In genomic region chr13:9445533-9446294, GRCm38 (mm10) we compare ENCODE assay signal across 19 mouse cellular contexts.
DNase-seq lines count a peak whose midpoint lies in the region; ATAC-seq and TF ChIP-seq lines count a peak whose summit lies in the region.
"Had no signal": no experiment of that assay in that cellular context is flagged by ENCODE, and none has a peak within 500 bp of the region (broad histone marks: within the 10 kb centered on the region; RNA-seq: fewer than 3 reads in every experiment).

No protein-coding gene starts in this region.

- H3K9ac ChIP-seq in heart, embryonic 11.5 days (ENCODE audit: low read depth, low read length): no peak overlapping the region
- H3K9ac ChIP-seq in heart, embryonic 15.5 days: no peak overlapping the region
- H3K9ac ChIP-seq in liver, adult 2 months (ENCODE audit: low read depth, low read length): no peak overlapping the region
- H3K9ac ChIP-seq: forebrain, embryonic 13.5 days; hindbrain, embryonic 13.5 days; liver, embryonic 15.5 days; lung, embryonic 15.5 days; midbrain, embryonic 13.5 days had no signal

- H3K27ac ChIP-seq in heart, embryonic 11.5 days (ENCODE audit: low read depth, low read length): no peak overlapping the region; the same call in 1 of the 2 replicates
- peak overlapping the region; percentile 90 for H3K27ac ChIP-seq in heart, embryonic 15.5 days
- no peak overlapping the region for H3K27ac ChIP-seq in liver, adult 2 months (replicated peaks; ENCODE audit: insufficient read depth, low read depth, low read length)
- H3K27ac ChIP-seq: forebrain, embryonic 13.5 days; hindbrain, embryonic 13.5 days; left cerebral cortex, adult 2 months; liver, embryonic 15.5 days; lung, embryonic 15.5 days; midbrain, embryonic 13.5 days had no signal

- H3K4me2 ChIP-seq in heart, embryonic 11.5 days: no peak overlapping the region
- H3K4me2 ChIP-seq in heart, embryonic 15.5 days: no peak overlapping the region
- H3K4me2 ChIP-seq: forebrain, embryonic 13.5 days; hindbrain, embryonic 13.5 days; liver, embryonic 15.5 days; lung, embryonic 15.5 days; midbrain, embryonic 13.5 days had no signal

- TF ChIP-seq POLR2A in liver, adult 2 months (IDR thresholded peaks at IDR 0.05; ENCODE audit: extremely low read depth, insufficient read depth, low read length): no peak

- WGBS in heart, embryonic 11.5 days (ENCODE audit: insufficient replicate concordance): 57% methylated on average over 6 of the region's 6 CpGs
- WGBS in heart, embryonic 15.5 days: 50% methylated on average over 6 of the region's 6 CpGs
- 32% methylated on average over 6 of the region's 6 CpGs for WGBS in liver, adult 2 months

- no peak for ATAC-seq in heart, embryonic 11.5 days (replicated peaks; ENCODE audit: insufficient number of reproducible peaks, low FRiP score, low TSS enrichment)
- no peak for ATAC-seq in heart, embryonic 15.5 days (replicated peaks; ENCODE audit: insufficient number of reproducible peaks, insufficient read depth, low FRiP score, low read depth)
- ATAC-seq: forebrain, embryonic 13.5 days; midbrain, embryonic 13.5 days had no signal

- no peaks in the 10 kb centered on the region for H3K36me3 ChIP-seq in heart, embryonic 11.5 days (ENCODE audit: control insufficient read depth, insufficient read depth, low read length)
- H3K36me3 ChIP-seq in heart, embryonic 15.5 days: no peaks in the 10 kb centered on the region
- H3K36me3 ChIP-seq in liver, adult 2 months (ENCODE audit: control insufficient read depth, insufficient read depth, low read length): no peaks in the 10 kb centered on the region
- H3K36me3 ChIP-seq: hindbrain, embryonic 13.5 days; liver, embryonic 15.5 days; lung, embryonic 15.5 days; midbrain, embryonic 13.5 days had no signal

- H3K9me3 ChIP-seq in heart, embryonic 11.5 days (replicated peaks; ENCODE audit: control insufficient read depth, low read length): no peaks in the 10 kb centered on the region
- no peaks in the 10 kb centered on the region for H3K9me3 ChIP-seq in heart, embryonic 15.5 days (replicated peaks)
- H3K9me3 ChIP-seq: forebrain, embryonic 13.5 days; hindbrain, embryonic 13.5 days; liver, embryonic 15.5 days; lung, embryonic 15.5 days; megakaryocyte, embryonic 14.5 days; midbrain, embryonic 13.5 days had no signal

- no peak for TF ChIP-seq CTCF in liver, adult 2 months (IDR thresholded peaks at IDR 0.05; ENCODE audit: low read depth, low read length)

- no peaks in the 10 kb centered on the region for H3K27me3 ChIP-seq in heart, embryonic 11.5 days (ENCODE audit: control insufficient read depth, insufficient read depth, low read length)
- no peaks in the 10 kb centered on the region for H3K27me3 ChIP-seq in heart, embryonic 15.5 days
- H3K27me3 ChIP-seq in liver, adult 2 months (ENCODE audit: control insufficient read depth, insufficient read depth, low read length): no peaks in the 10 kb centered on the region
- H3K27me3 ChIP-seq: forebrain, embryonic 13.5 days; hindbrain, embryonic 13.5 days; liver, embryonic 15.5 days; lung, embryonic 15.5 days; megakaryocyte, embryonic 14.5 days; midbrain, embryonic 13.5 days had no signal

- intact Hi-C loops in heart, postnatal 25 days (cut with DNase I): loop anchor here (5.0 kb wide), 1 partner anchor 168 kb away; the partner anchor contains the start of gene Dip2c

- peaks cover 2% of the 10 kb centered on the region; the same call in 1 of the 2 replicates for H3K79me2 ChIP-seq in liver, adult 2 months (ENCODE audit: control insufficient read depth, insufficient read depth, low read length)

- DNase-seq in heart, adult 11 months: peak; percentile 86
- no peak for DNase-seq in heart, postnatal 25 days (ENCODE audit: low spot score)
- peak; percentile 59 for DNase-seq in liver, adult 2 months (ENCODE audit: extremely low read depth, low read depth, low spot score)
- no peak for DNase-seq in liver
- DNase-seq in adipocyte (ENCODE audit: low spot score): no peak
- DNase-seq: adrenal gland, postnatal 14 days; lung, postnatal 36 days; spleen, adult 18-20 months; thymus, adult 18-20 months; thymus, postnatal 36 days had no signal

- H3K4me1 ChIP-seq in heart, embryonic 11.5 days (ENCODE audit: control insufficient read depth, insufficient read depth, low read length): peaks cover 6% of the 10 kb centered on the region
- peaks cover 42% of the 10 kb centered on the region for H3K4me1 ChIP-seq in heart, embryonic 15.5 days (replicated peaks)
- peaks cover 7% of the 10 kb centered on the region for H3K4me1 ChIP-seq in liver, adult 2 months (ENCODE audit: control insufficient read depth, insufficient read depth, low read length)
- H3K4me1 ChIP-seq: forebrain, embryonic 13.5 days; hindbrain, embryonic 13.5 days; lung, embryonic 15.5 days; midbrain, embryonic 13.5 days had no signal

- no peak overlapping the region for H3K4me3 ChIP-seq in heart, embryonic 11.5 days (ENCODE audit: low read depth, low read length)
- no peak overlapping the region for H3K4me3 ChIP-seq in heart, embryonic 15.5 days
- no peak overlapping the region for H3K4me3 ChIP-seq in liver, adult 2 months (ENCODE audit: insufficient read depth, low read depth, low read length)
- H3K4me3 ChIP-seq: forebrain, embryonic 13.5 days; hindbrain, embryonic 13.5 days; left cerebral cortex, adult 2 months; liver, embryonic 15.5 days; lung, embryonic 15.5 days; megakaryocyte, embryonic 14.5 days; midbrain, embryonic 13.5 days had no signal

Comparison
In these comparisons a context has a peak if more than half of its experiments do, and no peak if none do; other contexts are left out.
1. DNase-seq: peak in heart, adult 11 months (single experiment) and liver, adult 2 months (single experiment); none in heart, postnatal 25 days (single experiment), liver (single experiment) and adipocyte (single experiment).